Mouse (Mus musculus) hindbrain, postnatal 0 days (tissue): Measurements from ENCODE around the gene Zfp667. TPM values are rescaled to one million over a fixed set of nuclear protein-coding genes. Genes with fewer than 3 reads are reported as not detected.

Experiments
- ATAC-seq: fragments of 200-750 bp; cut with Nextera tagmentation; 2 replicates; pipeline ENCODE4 v1.8.0; 2017; ENCODE audit warnings: mild to moderate bottlenecking, moderate TSS enrichment, moderate library complexity
- DNase-seq: peaks from one replicate; pipeline ENCODE4 v3.0.0-alpha.2; 2015; ENCODE audit warnings: low spot score
- H3K27ac ChIP-seq: fragments of 300-500 bp; sonication (generic); 2 replicates; pipeline ENCODE4 v1.5.1; 2014; ENCODE audit warnings: mild to moderate bottlenecking
- H3K27me3 ChIP-seq: fragments of 300-500 bp; sonication (generic); 2 replicates; pipeline ENCODE4 v1.6.1; 2014; ENCODE audit warnings: low read length, mixed read lengths; ENCODE audit not compliant: insufficient read depth
- H3K36me3 ChIP-seq: fragments of 300-500 bp; sonication (generic); 2 replicates; pipeline ENCODE4 v1.6.1; 2014; ENCODE audit warnings: low read length, mixed read lengths; ENCODE audit not compliant: insufficient read depth
- H3K4me1 ChIP-seq: fragments of 300-500 bp; sonication (generic); 2 replicates; pipeline ENCODE4 v1.6.1; 2014; ENCODE audit warnings: antibody characterized with exemption, low read length, mixed read lengths; ENCODE audit not compliant: insufficient read depth
- H3K4me2 ChIP-seq: fragments of 300-500 bp; sonication (generic); 2 replicates; pipeline ENCODE4 v1.6.1; 2014; ENCODE audit warnings: low read depth, mild to moderate bottlenecking, low read length, moderate library complexity, mixed read lengths
- H3K4me3 ChIP-seq: fragments of 300-500 bp; sonication (generic); 2 replicates; pipeline ENCODE4 v1.5.1; 2014; ENCODE audit warnings: low read length
- H3K9ac ChIP-seq: fragments of 300-500 bp; sonication (generic); replicated peaks from 2 replicates; pipeline ENCODE4 v1.6.1; 2014; ENCODE audit warnings: mild to moderate bottlenecking, low read length, moderate library complexity, mixed read lengths
- H3K9me3 ChIP-seq: fragments of 300-500 bp; sonication (generic); 2 replicates; pipeline ENCODE4 v1.6.1; 2016; ENCODE audit warnings: low read length, mixed read lengths
- CTCF ChIP-seq: IDR thresholded peaks from 2 replicates; pipeline ENCODE4 v1.5.1; 2016; ENCODE audit warnings: antibody characterized with exemption, control low read depth, low read depth
- WGBS: fragments of 180-500 bp; shearing (Covaris S2); extraction: QIAGEN DNeasy Blood & Tissue Kit; methylation state at CpG from one replicate; pipeline ENCODE4 v1.1.7; 2014; 5-methylcytosine and 5-hydroxymethylcytosine counted together
- polyA plus RNA-seq: library from polyadenylated mRNA; unstranded; fragments of >200 nt; fragmentation: Nextera tagmentation; extraction: Ambion mirVana; gene quantifications from 2 replicates; pipeline ENCODE4 v1.2.1, GENCODE M21; 2015
- total RNA-seq: library from RNA; depleted of rRNA; stranded (reverse); fragments of >200 nt; gene quantifications from 2 replicates; pipeline ENCODE4 v1.2.3, GENCODE M21; 2014; rRNA removed

Gene Zfp667
- total and polyA plus RNA-seq, 2 experiments from 2014 or later = 4.2 to 12.0 TPM

DNA sequence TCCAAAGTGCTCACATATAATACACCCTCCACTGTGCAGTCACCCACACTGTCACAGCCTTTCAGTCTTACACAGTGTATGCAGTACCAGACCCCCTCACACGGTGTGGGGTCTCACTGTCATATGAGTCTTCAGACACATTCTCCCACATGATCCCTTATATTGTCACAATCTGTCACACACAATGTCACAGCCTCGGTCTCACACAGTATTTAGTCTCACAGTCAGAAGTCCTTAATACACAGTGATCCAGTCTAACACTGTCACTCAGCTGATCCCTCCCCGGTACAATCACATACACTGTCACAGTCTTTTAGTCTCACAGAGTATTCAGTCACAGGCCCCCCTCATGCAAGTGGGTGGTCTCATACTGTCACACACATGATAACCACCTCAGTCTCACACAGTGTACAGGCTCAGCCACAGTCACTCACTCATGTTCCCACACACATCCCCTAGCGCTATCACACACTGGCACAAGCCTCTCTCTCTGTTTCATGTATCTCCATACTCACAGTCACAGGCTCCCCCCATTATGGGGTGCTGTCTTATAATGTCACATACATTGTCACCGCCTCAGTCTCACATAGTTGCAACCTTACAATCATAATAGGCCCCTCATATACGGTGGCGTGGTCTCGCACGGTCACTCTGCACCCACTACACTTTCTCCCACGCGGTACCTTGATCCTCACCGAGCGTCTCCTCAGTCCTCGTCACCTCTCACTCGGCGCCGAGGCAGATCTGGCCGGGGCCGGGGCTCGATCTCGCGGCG is 44.3 kb downstream of the Zfp667 start:
- Histone ChIP-seq H3K36me3 (no peaks in the 10 kb centered on the region), H3K4me3 (peak overlapping the region; percentile 54), H3K4me2 (peak overlapping the region; percentile 65), H3K9me3 (no peaks in the 10 kb centered on the region), H3K27ac (peak overlapping the region; percentile 84), H3K27me3 (no peaks in the 10 kb centered on the region), H3K4me1 (0 out of 2 replicates have a peak, but pooled peaks cover 8% of the 10 kb centered on the region), H3K9ac (peak overlapping the region; percentile 68)
- ATAC-seq = peak; percentile 86
- DNase-seq = peak; percentile 43
- 11% methylated on average over 23 of the region's 23 CpGs for WGBS
- no peak; the same call in 1 of the 2 replicates for TF ChIP-seq CTCF

DNA sequence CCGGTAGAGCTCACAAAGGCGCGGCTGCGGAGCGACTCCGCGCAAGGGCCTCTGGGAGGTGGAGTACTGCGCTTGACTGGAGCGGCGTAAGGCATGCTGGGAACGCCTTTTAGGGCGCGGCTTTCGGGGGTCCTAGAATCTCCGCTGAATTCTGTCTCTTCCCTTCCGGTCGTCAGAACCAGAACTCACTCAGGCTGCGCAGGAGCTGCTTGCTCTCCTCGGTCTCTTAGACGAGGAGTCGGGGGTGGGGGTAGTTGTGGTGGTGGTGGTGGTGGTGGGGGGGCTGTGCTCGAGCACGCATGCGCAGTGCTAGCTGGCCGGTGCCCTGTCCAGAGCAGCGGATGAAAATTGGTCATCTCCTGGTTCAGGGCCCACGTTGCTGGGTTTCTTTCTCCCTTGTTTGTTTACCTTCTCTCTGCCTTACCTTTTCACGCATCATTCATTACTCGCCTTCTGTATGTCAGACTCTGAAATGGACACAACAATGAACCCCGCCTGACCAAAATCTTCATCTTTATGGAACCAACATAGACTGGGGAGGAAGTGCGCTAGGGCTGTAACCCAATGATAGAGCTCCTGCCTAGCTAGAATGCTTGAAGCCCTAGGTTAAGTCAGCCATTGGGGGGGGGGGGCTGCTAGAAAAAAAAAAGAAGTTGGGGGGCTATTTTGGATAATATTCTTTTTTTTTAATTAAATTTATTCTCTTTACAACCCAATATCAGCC is 45.0 kb downstream of the Zfp667 start, which contains the start of gene Zfp583:
Gene Zfp583, minus strand, starts transcription at position 53 of the 724 bp plus-strand sequence.
- no peaks in the 10 kb centered on the region for H3K9me3 ChIP-seq
- no peak for TF ChIP-seq CTCF
- H3K4me3 ChIP-seq = peak within 1 kb of the TSS; percentile 54
- no peaks in the 10 kb centered on the region for H3K27me3 ChIP-seq
- H3K4me1 ChIP-seq = 0 out of 2 replicates have a peak, but pooled peaks cover 8% of the 10 kb centered on the region
- peak within 1 kb of the TSS; percentile 84 for H3K27ac ChIP-seq
- peak; percentile 94 for ATAC-seq
- peak within 1 kb of the TSS; percentile 68 for H3K9ac ChIP-seq
- H3K36me3 ChIP-seq = no peaks in the 10 kb centered on the region
- 4% methylated on average over 31 of the region's 31 CpGs for WGBS
- DNase-seq = peak; percentile 96
- H3K4me2 ChIP-seq = peak within 1 kb of the TSS; percentile 65

DNA sequence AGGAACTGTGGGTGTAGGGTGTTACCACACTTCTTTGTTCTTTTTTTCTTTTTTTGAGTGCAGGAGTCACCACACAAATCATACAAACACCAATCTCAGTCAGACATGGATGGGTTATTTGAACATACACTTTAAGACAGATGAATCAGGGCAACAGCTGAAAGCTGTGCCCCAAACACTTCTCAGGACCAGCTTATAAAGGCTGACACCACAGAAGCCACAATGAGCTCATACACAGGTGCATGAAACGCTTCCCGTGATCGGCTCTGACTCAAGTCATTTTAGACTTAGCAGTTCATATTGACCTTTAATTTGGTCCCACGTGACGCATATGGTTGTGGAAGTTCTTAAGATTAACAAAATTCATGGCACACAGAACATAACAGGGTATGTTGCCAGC is 53.5 kb downstream of the Zfp667 start:
- no peak overlapping the region for H3K9ac ChIP-seq
- ATAC-seq (no peak), DNase-seq (no peak)
- 88% methylated on average over 5 of the region's 5 CpGs for WGBS
- no peak overlapping the region for H3K27ac ChIP-seq
- H3K4me2 ChIP-seq = no peak overlapping the region
- H3K9me3 ChIP-seq = no peaks in the 10 kb centered on the region
- no peaks in the 10 kb centered on the region for H3K36me3 ChIP-seq
- TF ChIP-seq CTCF = no peak
- no peak overlapping the region for H3K4me3 ChIP-seq
- H3K4me1 ChIP-seq = no peaks in the 10 kb centered on the region
- H3K27me3 ChIP-seq = no peaks in the 10 kb centered on the region

DNA sequence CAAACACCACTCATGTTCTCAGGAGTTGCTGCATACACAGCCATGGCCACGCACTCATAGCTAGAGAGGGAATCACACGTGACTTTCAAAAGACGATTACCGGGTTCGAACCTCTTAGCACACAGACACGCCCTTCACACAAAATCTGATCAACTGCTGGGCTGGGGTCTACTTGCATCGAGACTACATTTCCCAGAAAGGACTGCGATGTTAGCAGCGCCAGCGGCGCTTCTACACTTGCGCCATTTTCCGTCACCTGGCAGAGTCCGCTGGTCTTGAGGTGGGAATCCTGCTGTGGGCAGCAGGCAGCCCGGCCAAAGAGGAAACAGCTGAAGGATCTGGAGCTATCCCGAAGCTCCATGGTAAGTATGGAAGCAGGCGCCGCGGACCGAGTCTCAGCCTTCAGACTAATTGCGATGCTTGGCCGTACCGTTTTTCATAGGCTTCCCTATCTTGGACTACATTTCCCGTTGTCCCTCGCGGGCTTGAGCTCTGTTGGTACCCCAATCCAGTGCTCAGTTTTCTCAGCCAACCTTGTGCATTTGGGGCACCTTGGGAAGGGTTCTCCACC is 57.2 kb downstream of the Zfp667 start, which contains the start of gene Gm3854:
Gene Gm3854, plus strand, starts transcription at position 259 of the 571 bp plus-strand sequence.
- Histone ChIP-seq H3K4me3 (peak within 1 kb of the TSS; percentile 57), H3K9me3 (no peaks in the 10 kb centered on the region), H3K4me1 (no peaks in the 10 kb centered on the region), H3K36me3 (no peaks in the 10 kb centered on the region), H3K27me3 (no peaks in the 10 kb centered on the region), H3K9ac (peak within 1 kb of the TSS; percentile 52), H3K27ac (peak within 1 kb of the TSS; percentile 88), H3K4me2 (peak within 1 kb of the TSS; percentile 58)
- 1% methylated on average over 26 of the region's 26 CpGs for WGBS
- ATAC-seq = peak; percentile 95
- DNase-seq = peak; percentile 93
- TF ChIP-seq CTCF = no peak

DNA sequence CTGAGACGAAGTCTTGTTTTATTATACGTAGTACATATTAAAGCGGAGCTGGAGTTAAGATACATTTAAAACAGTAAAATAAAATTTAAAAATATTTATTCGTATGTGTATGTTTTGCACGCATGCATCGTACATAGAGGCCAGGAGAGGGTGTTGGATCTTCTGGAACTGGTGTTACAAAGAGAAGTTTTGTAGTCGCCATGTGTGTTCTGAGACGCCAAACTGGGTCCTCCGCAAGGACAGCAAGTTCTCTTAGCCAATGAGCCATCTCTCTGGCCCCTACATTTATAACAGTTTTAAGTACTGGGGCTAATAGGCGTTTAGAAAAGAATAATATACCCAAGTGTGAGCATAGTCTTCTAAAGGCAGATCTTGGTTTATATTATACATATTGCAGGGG is 57.7 kb downstream of the Zfp667 start:
- ATAC-seq (peak; percentile 11; the same call in 1 of the 2 replicates), DNase-seq (no peak)
- Histone ChIP-seq H3K4me3 (peak overlapping the region; percentile 57), H3K9ac (peak overlapping the region; percentile 52), H3K4me2 (peak overlapping the region; percentile 58), H3K4me1 (no peaks in the 10 kb centered on the region), H3K9me3 (no peaks in the 10 kb centered on the region), H3K36me3 (no peaks in the 10 kb centered on the region), H3K27me3 (no peaks in the 10 kb centered on the region), H3K27ac (peak overlapping the region; percentile 88)
- no peak for TF ChIP-seq CTCF
- 32% methylated on average over 10 of the region's 10 CpGs for WGBS

Other genes starting within 250 kb of the Zfp667 start
- not detected in 2 replicates for gene Nlrp4c, start 241.4 kb upstream of the Zfp667 start, total RNA-seq
- not detected in 2 replicates for gene Nlrp4c, start 241.4 kb upstream of the Zfp667 start, polyA plus RNA-seq
- 71.0 and 85.9 TPM in 2 replicates for gene Zfp787, start 130.6 kb upstream of the Zfp667 start, total RNA-seq
- gene Zfp787, start 130.6 kb upstream of the Zfp667 start, polyA plus RNA-seq = 53.9 and 61.4 TPM in 2 replicates
- 84.3 and 105 TPM in 2 replicates for gene Zfp444, start 114.4 kb upstream of the Zfp667 start, total RNA-seq
- 69.2 and 70.5 TPM in 2 replicates for gene Zfp444, start 114.4 kb upstream of the Zfp667 start, polyA plus RNA-seq
- gene Galp, start 89.5 kb upstream of the Zfp667 start, total RNA-seq = not detected in 2 replicates
- gene Galp, start 89.5 kb upstream of the Zfp667 start, polyA plus RNA-seq = not detected in 2 replicates
- not detected in 2 replicates for gene Zscan5b, start 64.3 kb upstream of the Zfp667 start, total RNA-seq
- gene Zscan5b, start 64.3 kb upstream of the Zfp667 start, polyA plus RNA-seq = not detected in 2 replicates
- gene Epp13, start 33.9 kb upstream of the Zfp667 start, total RNA-seq = not detected in 2 replicates
- gene Epp13, start 33.9 kb upstream of the Zfp667 start, polyA plus RNA-seq = 0.59 and 0.62 TPM in 2 replicates
- gene Zfp583, start 44.7 kb downstream of the Zfp667 start, total RNA-seq = 5.8 and 9.5 TPM in 2 replicates
- 15.0 and 17.6 TPM in 2 replicates for gene Zfp583, start 44.7 kb downstream of the Zfp667 start, polyA plus RNA-seq
- gene Gm3854, start 57.2 kb downstream of the Zfp667 start, total RNA-seq = 2.7 and 3.1 TPM in 2 replicates
- 4.6 and 5.0 TPM in 2 replicates for gene Gm3854, start 57.2 kb downstream of the Zfp667 start, polyA plus RNA-seq
- gene Zfp78, start 76.7 kb downstream of the Zfp667 start, total RNA-seq = 1.3 and 2.6 TPM in 2 replicates
- 1.8 and 2.8 TPM in 2 replicates for gene Zfp78, start 76.7 kb downstream of the Zfp667 start, polyA plus RNA-seq
- gene Zfp28, start 96.7 kb downstream of the Zfp667 start, total RNA-seq = 6.2 and 11.2 TPM in 2 replicates
- 18.1 and 18.2 TPM in 2 replicates for gene Zfp28, start 96.7 kb downstream of the Zfp667 start, polyA plus RNA-seq
- 16.9 and 18.2 TPM in 2 replicates for gene Smim17, start 112.1 kb downstream of the Zfp667 start, total RNA-seq
- 6.2 and 7.7 TPM in 2 replicates for gene Smim17, start 112.1 kb downstream of the Zfp667 start, polyA plus RNA-seq
- 0.26 TPM in 1 of 2 replicates, not detected in the other for gene Gm20715, start 123.7 kb downstream of the Zfp667 start, total RNA-seq
- gene Gm20715, start 123.7 kb downstream of the Zfp667 start, polyA plus RNA-seq = 0.04 TPM in 1 of 2 replicates, not detected in the other
- gene Olfr1344, start 152.1 kb downstream of the Zfp667 start, total RNA-seq = 2.4 and 4.8 TPM in 2 replicates
- 0.23 and 0.32 TPM in 2 replicates for gene Olfr1344, start 152.1 kb downstream of the Zfp667 start, polyA plus RNA-seq
- not detected in 2 replicates for gene Olfr1336, start 169.6 kb downstream of the Zfp667 start, total RNA-seq
- not detected in 2 replicates for gene Olfr1336, start 169.6 kb downstream of the Zfp667 start, polyA plus RNA-seq
- not detected in 2 replicates for gene Olfr1346, start 180.5 kb downstream of the Zfp667 start, total RNA-seq
- gene Olfr1346, start 180.5 kb downstream of the Zfp667 start, polyA plus RNA-seq = not detected in 2 replicates
- not detected in 2 replicates for gene Olfr5, start 200.4 kb downstream of the Zfp667 start, total RNA-seq
- gene Olfr5, start 200.4 kb downstream of the Zfp667 start, polyA plus RNA-seq = not detected in 2 replicates
- gene Olfr1347, start 213.2 kb downstream of the Zfp667 start, total RNA-seq = not detected in 2 replicates
- gene Olfr1347, start 213.2 kb downstream of the Zfp667 start, polyA plus RNA-seq = not detected in 2 replicates
- not detected in 2 replicates for gene Olfr1348, start 222.2 kb downstream of the Zfp667 start, total RNA-seq
- gene Olfr1348, start 222.2 kb downstream of the Zfp667 start, polyA plus RNA-seq = not detected in 2 replicates
- gene Olfr1349, start 236.4 kb downstream of the Zfp667 start, total RNA-seq = 0.18 TPM in 1 of 2 replicates, not detected in the other
- 0.08 TPM in 1 of 2 replicates, not detected in the other for gene Olfr1349, start 236.4 kb downstream of the Zfp667 start, polyA plus RNA-seq